Mouse (Mus musculus): ENCODE data around the gene Cdiptos. TPM values are rescaled to one million over a fixed set of nuclear protein-coding genes. Genes with fewer than 3 reads are reported as not detected.
A peak's percentile ranks its signal among the peaks of the same experiment; 100 is the strongest.

Gene Cdiptos
- total RNA-seq (2021) = not detected
- long read RNA-seq, experiment 1 = 0 reads
- long read RNA-seq, experiment 2 = 0 reads

GRCm38 (mm10) chr7:126975950-126976866, at the start of gene Cdiptos:
Cdiptos (minus strand) TSS chr7:126976098.
- peak; percentile 95 to 98 for DNase-seq (ENCODE audit: low spot score in 2 of 2)
- peak; percentile 98 for TF ChIP-seq CTCF (conservative IDR thresholded peaks at IDR 0.05)
- Histone ChIP-seq H3K4me3 (peak within 1 kb of the TSS; percentile 100), H3K27ac (peak within 1 kb of the TSS; percentile 100)

DNA sequence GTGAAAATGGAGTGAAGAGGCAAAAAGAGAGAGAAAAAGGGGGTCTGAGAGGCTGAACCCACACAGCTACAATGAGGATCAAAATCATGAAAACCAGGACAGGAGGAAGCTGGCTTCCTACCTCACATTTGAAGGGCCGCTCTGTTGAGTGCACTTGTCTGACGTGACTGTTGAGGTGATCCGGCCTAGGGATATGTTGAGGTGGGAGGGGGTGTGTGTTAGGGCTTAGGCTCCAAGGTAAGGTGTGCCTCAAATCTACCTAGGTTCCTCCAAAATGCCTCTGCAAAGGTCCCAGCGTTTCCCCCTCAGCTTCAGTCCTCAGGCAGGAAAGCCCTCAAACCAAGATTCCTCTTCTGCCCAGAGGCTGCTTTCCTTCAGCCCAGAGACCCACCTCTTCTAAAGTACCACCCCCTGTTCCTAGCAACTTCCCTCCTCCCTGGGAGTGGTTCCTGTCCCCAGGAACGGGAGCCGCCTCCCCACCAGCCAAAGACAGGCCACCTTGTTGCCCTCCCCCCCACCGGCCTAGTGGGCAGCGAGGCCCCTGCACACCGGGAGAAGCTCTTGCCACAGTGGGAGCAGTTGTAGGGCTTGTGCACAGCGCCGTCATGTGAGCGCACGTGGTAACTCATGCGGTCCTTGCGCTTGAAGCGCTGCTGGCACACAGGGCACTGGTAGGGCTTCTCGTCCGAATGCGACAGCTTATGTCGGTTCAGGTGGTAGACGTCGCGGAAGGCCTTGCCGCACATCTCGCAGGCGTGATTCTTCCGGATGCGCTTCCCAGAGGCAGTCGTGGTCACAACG, 49.1 kb upstream of the Cdiptos start:
- Histone ChIP-seq H3K4me3 (peak overlapping the region; percentile 77), H3K27ac (peak overlapping the region; percentile 97)
- TF ChIP-seq CTCF (conservative IDR thresholded peaks at IDR 0.05) = peak; percentile 68
- DNase-seq (ENCODE audit: low spot score in 2 of 2) = peak; percentile 76 to 81

DNA sequence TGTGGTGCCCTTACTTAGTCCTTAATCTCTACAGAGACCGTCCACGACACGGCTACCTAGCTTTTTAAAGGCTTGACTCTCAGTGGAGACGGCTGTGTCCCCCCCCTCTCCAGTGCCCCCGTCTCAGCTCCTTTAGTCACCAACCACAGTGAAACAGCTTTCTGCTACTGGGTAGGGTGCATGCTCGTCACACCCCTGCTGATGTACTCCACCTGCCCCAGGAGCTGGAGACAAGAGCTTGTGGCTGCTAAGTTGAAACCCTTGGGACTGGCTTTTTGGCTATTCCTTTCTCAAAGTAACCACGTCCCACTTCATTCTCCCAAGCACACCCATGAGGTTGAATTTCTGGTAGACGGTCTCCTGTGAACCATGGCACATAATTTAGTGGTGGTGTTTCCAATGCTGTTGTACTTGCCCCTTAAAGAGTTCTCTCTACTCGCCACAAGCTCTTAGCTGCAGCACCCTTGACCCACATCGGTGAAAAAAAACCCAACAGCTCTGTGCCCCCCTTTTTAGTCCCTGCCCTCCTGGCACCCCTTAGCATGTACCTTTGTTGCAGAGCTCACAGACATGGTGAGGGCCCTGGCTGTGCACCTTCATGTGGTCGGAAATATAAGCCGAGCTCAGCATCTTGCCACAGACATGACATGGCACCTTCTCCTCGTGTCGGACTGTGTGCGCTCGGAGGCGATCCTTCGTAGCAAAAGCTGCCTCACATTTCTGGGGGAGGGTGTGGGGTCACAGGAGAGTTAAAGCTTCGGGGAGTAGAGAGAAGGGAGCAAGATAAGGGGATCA, 48.2 kb upstream of the Cdiptos start:
- Histone ChIP-seq H3K27ac (peak overlapping the region; percentile 97), H3K4me3 (peak overlapping the region; percentile 77)
- no peak for DNase-seq (ENCODE audit: low spot score in 2 of 2)
- TF ChIP-seq CTCF (conservative IDR thresholded peaks at IDR 0.05) = no peak

DNA sequence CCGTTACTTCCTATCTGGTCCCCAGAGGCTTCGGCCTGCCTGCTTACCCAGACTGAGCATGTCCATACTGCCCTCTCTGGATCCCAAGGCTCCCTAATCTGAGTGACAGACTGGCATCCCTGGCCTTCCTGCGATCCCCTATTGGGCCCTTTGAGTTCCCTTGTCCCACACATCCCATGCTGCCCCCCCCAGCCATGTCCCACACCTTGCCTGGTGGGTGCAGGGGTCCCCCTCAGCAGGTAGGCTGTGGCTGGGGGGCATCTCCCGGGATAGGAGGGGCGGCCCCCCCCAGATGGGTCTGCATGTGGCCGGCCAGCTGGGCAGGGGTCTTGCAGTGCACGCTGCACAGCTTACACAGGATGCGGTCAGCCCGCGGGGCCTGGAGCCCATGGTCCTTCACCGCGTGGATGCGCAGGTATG, 47.4 kb upstream of the Cdiptos start:
- peak overlapping the region; percentile 99 for H3K27ac ChIP-seq
- H3K4me3 ChIP-seq = no peak overlapping the region
- no peak for TF ChIP-seq CTCF (conservative IDR thresholded peaks at IDR 0.05)
- no peak for DNase-seq (ENCODE audit: low spot score in 2 of 2)

DNA sequence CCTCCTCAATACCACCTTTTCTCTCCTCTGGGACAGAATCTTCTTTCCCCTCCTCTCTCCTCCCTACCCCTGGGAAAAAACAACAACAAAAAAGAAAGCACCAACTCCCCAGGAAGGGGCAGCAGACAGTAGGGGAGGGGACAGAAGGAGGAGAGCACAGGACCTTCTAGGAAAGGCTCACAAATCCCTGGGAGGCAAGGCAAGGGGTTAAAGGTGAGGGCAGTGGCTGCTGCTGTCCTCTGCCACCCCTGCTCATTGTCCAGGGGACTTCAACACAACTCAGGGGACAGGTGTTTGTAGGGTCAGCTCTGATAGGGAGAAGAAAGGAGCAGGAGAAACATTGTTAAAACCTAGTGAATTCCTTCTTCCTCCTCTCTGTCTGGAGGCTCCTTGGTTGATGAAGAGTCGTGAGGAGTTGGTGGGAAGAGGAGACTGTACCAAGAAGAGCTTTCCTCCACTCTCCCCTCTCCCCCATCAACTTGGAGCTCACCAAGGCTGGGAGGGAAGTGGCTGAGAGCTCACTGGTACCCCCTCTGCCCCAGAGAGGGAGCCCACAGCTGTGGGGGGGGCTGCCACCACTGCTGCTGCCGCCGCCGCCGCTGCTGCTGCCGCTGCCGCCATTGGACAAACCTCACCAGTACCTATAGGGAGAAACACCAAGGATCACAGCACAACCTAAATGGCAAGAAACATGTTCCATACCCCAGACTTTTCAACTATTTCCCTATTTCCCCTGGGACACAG, 46.8 kb upstream of the Cdiptos start:
- DNase-seq (ENCODE audit: low spot score in 2 of 2) = no peak
- H3K27ac ChIP-seq = peak overlapping the region; percentile 99
- no peak for TF ChIP-seq CTCF (conservative IDR thresholded peaks at IDR 0.05)
- no peak overlapping the region for H3K4me3 ChIP-seq

- no peak for TF ChIP-seq CTCF (conservative IDR thresholded peaks at IDR 0.05)
- DNase-seq (ENCODE audit: low spot score in 2 of 2) = no peak
- H3K4me3 ChIP-seq = peak overlapping the region; percentile 77
- peak overlapping the region; percentile 99 for H3K27ac ChIP-seq
Measured at GRCm38 (mm10) chr7:127021563-127022527, 45.9 kb upstream of the Cdiptos start.

- Histone ChIP-seq H3K4me3 (peak within 1 kb of the TSS; percentile 77), H3K27ac (peak within 1 kb of the TSS; percentile 99)
- no peak for TF ChIP-seq CTCF (conservative IDR thresholded peaks at IDR 0.05)
- peak; percentile 62 to 72 for DNase-seq (ENCODE audit: low spot score in 2 of 2)
Measured at GRCm38 (mm10) chr7:127020901-127021562, 45.1 kb upstream of the Cdiptos start, which contains the start of the genes Gm42742 and Prrt2. Gm42742 (minus strand) TSS chr7:127021097. Prrt2 (minus strand) TSS chr7:127021211.

DNA sequence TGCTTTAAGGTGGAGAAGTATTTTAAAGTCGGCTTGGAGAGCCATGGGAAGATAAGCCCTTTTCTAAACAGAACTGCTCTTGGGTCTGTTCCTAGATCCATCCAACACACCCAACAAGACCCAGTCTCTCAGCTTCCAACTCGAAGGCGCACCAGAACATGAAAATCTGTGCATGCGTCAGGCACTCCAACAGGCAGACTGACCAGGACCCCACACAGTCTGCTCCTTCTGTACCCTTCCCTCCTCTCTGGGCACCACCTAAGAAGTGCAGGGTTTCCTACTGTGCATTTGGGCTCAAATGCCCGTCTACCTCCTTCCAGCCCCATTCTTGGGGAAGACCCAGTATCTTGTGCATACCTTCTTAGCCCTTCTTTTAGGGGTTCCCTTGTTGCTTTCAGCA, 44.6 kb upstream of the Cdiptos start:
- Histone ChIP-seq H3K27ac (peak overlapping the region; percentile 99), H3K4me3 (peak overlapping the region; percentile 77)
- TF ChIP-seq CTCF (conservative IDR thresholded peaks at IDR 0.05) = no peak
- no peak for DNase-seq (ENCODE audit: low spot score in 2 of 2)

DNA sequence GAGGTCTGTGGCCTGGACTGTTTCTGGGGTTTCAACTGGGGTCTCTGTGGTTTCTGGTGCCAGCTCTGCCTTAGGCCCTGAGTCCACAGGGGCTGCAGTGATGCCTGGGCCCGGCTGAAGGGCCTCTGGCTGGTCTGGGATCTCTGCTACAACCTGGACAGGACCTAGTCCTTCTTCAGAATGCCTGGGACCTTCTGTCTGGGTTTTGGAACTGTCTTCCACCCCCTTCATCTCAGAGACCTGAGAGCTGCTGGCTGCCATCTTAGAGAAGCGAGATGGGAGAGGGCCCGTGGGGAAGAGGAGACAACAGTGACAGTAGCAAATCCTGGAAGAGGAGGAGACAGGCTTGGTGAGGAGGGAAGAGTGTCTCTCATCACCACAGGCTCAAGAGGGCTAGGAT, 44.1 kb upstream of the Cdiptos start:
- Histone ChIP-seq H3K27ac (peak overlapping the region; percentile 99), H3K4me3 (peak overlapping the region; percentile 77)
- no peak for TF ChIP-seq CTCF (conservative IDR thresholded peaks at IDR 0.05)
- DNase-seq (ENCODE audit: low spot score in 2 of 2) = peak in 1 of 2 experiments; percentile 27

GRCm38 (mm10) chr7:127019306-127019960, 43.5 kb upstream of the Cdiptos start:
- TF ChIP-seq CTCF (conservative IDR thresholded peaks at IDR 0.05) = no peak
- DNase-seq (ENCODE audit: low spot score in 2 of 2) = no peak
- Histone ChIP-seq H3K4me3 (peak overlapping the region; percentile 77), H3K27ac (peak overlapping the region; percentile 99)
